Mouse (Mus musculus) megakaryocyte-erythroid progenitor cell, adult 5-6 weeks (primary cell): ENCODE data around the gene Gm12117. TPM values are rescaled to one million over a fixed set of nuclear protein-coding genes. Genes with fewer than 3 reads are reported as not detected.

ENCODE experiments used
- ATAC-seq: replicated peaks from 2 replicates; pipeline ENCODE4 v1.8.0; 2016; ENCODE audit warnings: mild to moderate bottlenecking, inconsistent platforms; ENCODE audit not compliant: severe bottlenecking, poor library complexity, low FRiP score, low TSS enrichment
- total RNA-seq, 2 experiments: library from RNA; stranded (forward) in 1 of 2; stranded (reverse) in 1 of 2; fragments of 200-1000, 215-1000 nt in 1 of 2; fragments of >200 nt in 1 of 2; fragmentation: Nextera tagmentation in 1 of 2; gene quantifications; 2 replicates each; pipeline ENCODE4 v1.2.3; 2014 to 2017

Gene Gm12117
- not detected in 2 replicates for total RNA-seq (2014; fragmentation: Nextera tagmentation)
- total RNA-seq (2017), result not detected in 2 replicates

- ATAC-seq, result no peak
Measured at GRCm38 (mm10) chr11:33276637-33277036, at the start of gene Gm12117. Gm12117 (minus strand) TSS chr11:33276737.

- no peak for ATAC-seq
Measured at GRCm38 (mm10) chr11:33319006-33319611, 42.6 kb upstream of the Gm12117 start.

GRCm38 (mm10) chr11:33309566-33309965 is 33.0 kb upstream of the Gm12117 start:
- ATAC-seq, result no peak

GRCm38 (mm10) chr11:33300859-33301258 is 24.3 kb upstream of the Gm12117 start:
- no peak for ATAC-seq

- ATAC-seq, result no peak
Measured at GRCm38 (mm10) chr11:33299371-33299770, 22.8 kb upstream of the Gm12117 start.

- ATAC-seq, result no peak
Measured at GRCm38 (mm10) chr11:33297121-33297520, 20.6 kb upstream of the Gm12117 start.

GRCm38 (mm10) chr11:33295422-33295821 is 18.9 kb upstream of the Gm12117 start:
- no peak for ATAC-seq

GRCm38 (mm10) chr11:33294063-33294462 is 17.5 kb upstream of the Gm12117 start:
- no peak for ATAC-seq

GRCm38 (mm10) chr11:33278571-33278970 is 2.0 kb upstream of the Gm12117 start:
- ATAC-seq, result no peak

- no peak for ATAC-seq
Measured at GRCm38 (mm10) chr11:33274816-33275215, 1.7 kb downstream of the Gm12117 start.

GRCm38 (mm10) chr11:33274294-33274693 is 2.2 kb downstream of the Gm12117 start:
- ATAC-seq, result no peak

GRCm38 (mm10) chr11:33240295-33240694 is 36.2 kb downstream of the Gm12117 start:
- no peak for ATAC-seq

GRCm38 (mm10) chr11:33234134-33234533 is 42.4 kb downstream of the Gm12117 start:
- ATAC-seq, result no peak

GRCm38 (mm10) chr11:33232056-33232455 is 44.5 kb downstream of the Gm12117 start:
- no peak for ATAC-seq

- ATAC-seq, result no peak
Measured at GRCm38 (mm10) chr11:33228186-33228585, 48.4 kb downstream of the Gm12117 start.

GRCm38 (mm10) chr11:33226516-33226915 is 50.0 kb downstream of the Gm12117 start:
- ATAC-seq, result no peak

Other genes with a start within 250 kb of the Gm12117 start
- not detected in 2 replicates for gene Fgf18, start 129.3 kb downstream of the Gm12117 start, total RNA-seq (2014; fragmentation: Nextera tagmentation)
- not detected in 2 replicates for gene Fgf18, start 129.3 kb downstream of the Gm12117 start, total RNA-seq (2017)
- 3,299 and 3,437 TPM in 2 replicates for gene Npm1, start 113.5 kb downstream of the Gm12117 start, total RNA-seq (2014; fragmentation: Nextera tagmentation)
- 6,261 and 6,441 TPM in 2 replicates for gene Npm1, start 113.5 kb downstream of the Gm12117 start, total RNA-seq (2017)
- gene Tlx3, start 73.1 kb downstream of the Gm12117 start, total RNA-seq (2014; fragmentation: Nextera tagmentation), result not detected in 2 replicates
- not detected in 2 replicates for gene Tlx3, start 73.1 kb downstream of the Gm12117 start, total RNA-seq (2017)
- 8.6 and 9.7 TPM in 2 replicates for gene Ranbp17, start 237.0 kb upstream of the Gm12117 start, total RNA-seq (2014; fragmentation: Nextera tagmentation)
- 5.9 and 6.6 TPM in 2 replicates for gene Ranbp17, start 237.0 kb upstream of the Gm12117 start, total RNA-seq (2017)